Mouse (Mus musculus) stomach, postnatal 0 days (tissue): Measurements from ENCODE around the gene Krt6b.

Source experiments
- CTCF ChIP-seq: IDR thresholded peaks from 2 replicates; pipeline ENCODE4 v1.5.1; 2016; ENCODE audit warnings: antibody characterized with exemption, low read depth, mild to moderate bottlenecking, moderate library complexity
- EP300 ChIP-seq: optimal IDR thresholded peaks from 2 replicates; pipeline ENCODE3; 2016; ENCODE audit warnings: antibody characterized with exemption

GRCm38 (mm10) chr15:101694207-101694606, 14.1 kb upstream of the Krt6b start, which contains the start of gene Krt6a:
- no peak for TF ChIP-seq EP300
- TF ChIP-seq CTCF, result no peak
